Mouse (Mus musculus) hindbrain, embryonic 14.5 days (tissue): Measurements from ENCODE around the gene Npr3. TPM values are rescaled to one million over a fixed set of nuclear protein-coding genes. Genes with fewer than 3 reads are reported as not detected.
A peak's percentile ranks its signal among the peaks of the same experiment; 100 is the strongest.

ENCODE experiments used
- ATAC-seq: fragments of 200-750 bp; cut with Nextera tagmentation; 2 replicates; pipeline ENCODE4 v1.8.0; 2017; ENCODE audit warnings: moderate number of reproducible peaks, mild to moderate bottlenecking, moderate TSS enrichment, moderate library complexity; ENCODE audit not compliant: low FRiP score
- DNase-seq: peaks from one replicate; pipeline ENCODE4 v3.0.0-alpha.2; 2015; ENCODE audit warnings: low spot score
- H3K27ac ChIP-seq: fragments of 300-500 bp; sonication (generic); 2 replicates; pipeline ENCODE4 v1.5.1; 2014; ENCODE audit warnings: mild to moderate bottlenecking, moderate library complexity
- H3K27me3 ChIP-seq: fragments of 300-500 bp; sonication (generic); 2 replicates; pipeline ENCODE4 v1.6.1; 2014; ENCODE audit warnings: mild to moderate bottlenecking, low read length, mixed read lengths; ENCODE audit not compliant: control insufficient read depth, insufficient read depth
- H3K36me3 ChIP-seq: fragments of 300-500 bp; sonication (generic); replicated peaks from 2 replicates; pipeline ENCODE4 v1.6.1; 2014; ENCODE audit not compliant: control insufficient read depth, insufficient read depth
- H3K4me1 ChIP-seq: fragments of 300-500 bp; sonication (generic); replicated peaks from 2 replicates; pipeline ENCODE4 v1.6.1; 2014; ENCODE audit warnings: antibody characterized with exemption, low read length, mixed read lengths; ENCODE audit not compliant: control insufficient read depth, insufficient read depth
- H3K4me2 ChIP-seq: fragments of 300-500 bp; sonication (generic); replicated peaks from 2 replicates; pipeline ENCODE4 v1.6.1; 2014; ENCODE audit warnings: mild to moderate bottlenecking, moderate library complexity
- H3K4me3 ChIP-seq: fragments of 300-500 bp; sonication (generic); replicated peaks from 2 replicates; pipeline ENCODE4 v1.5.1; 2014; ENCODE audit warnings: mild to moderate bottlenecking, low read length
- H3K9ac ChIP-seq: fragments of 300-500 bp; sonication (generic); 2 replicates; pipeline ENCODE4 v1.6.1; 2014
- H3K9me3 ChIP-seq: fragments of 300-500 bp; sonication (generic); 2 replicates; pipeline ENCODE4 v1.6.1; 2016; ENCODE audit warnings: low read length; ENCODE audit not compliant: control insufficient read depth
- WGBS: fragments of 180-500 bp; shearing (Covaris S2); extraction: QIAGEN DNeasy Blood & Tissue Kit; methylation state at CpG from one replicate; pipeline ENCODE4 v1.1.7; 2014; 5-methylcytosine and 5-hydroxymethylcytosine counted together
- polyA plus RNA-seq: library from polyadenylated mRNA; unstranded; fragments of >200 nt; fragmentation: Nextera tagmentation; extraction: Ambion mirVana; gene quantifications from 2 replicates; pipeline ENCODE4 v1.2.1, GENCODE M21; 2014

Gene Npr3
- polyA plus RNA-seq, 1 experiment from 2014 or later = 1.8 TPM

DNA sequence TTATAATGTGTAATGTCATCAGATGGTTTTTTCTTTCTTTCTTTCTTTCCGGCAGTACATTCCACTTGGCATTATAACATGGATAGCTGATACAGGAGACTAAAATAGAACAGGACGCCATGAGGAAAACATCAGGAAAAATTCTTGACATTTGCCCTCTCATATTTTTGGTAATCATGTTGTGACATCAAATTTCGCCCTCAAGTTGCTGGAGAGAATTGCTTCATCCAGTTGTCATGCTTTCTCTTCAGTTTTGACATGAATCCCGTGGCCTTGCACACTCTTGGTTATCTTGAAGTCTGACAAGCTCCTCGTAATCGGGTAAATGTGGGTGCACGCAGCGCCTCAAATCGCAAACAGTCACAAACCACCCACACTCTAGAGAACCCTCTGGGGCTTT, 7.0 kb upstream of the Npr3 start:
- Histone ChIP-seq H3K4me3 (no peak overlapping the region), H3K27ac (no peak overlapping the region), H3K36me3 (no peaks in the 10 kb centered on the region), H3K27me3 (peaks cover 2% of the 10 kb centered on the region; the same call in 1 of the 2 replicates), H3K4me1 (no peaks in the 10 kb centered on the region), H3K9ac (no peak overlapping the region), H3K9me3 (no peaks in the 10 kb centered on the region), H3K4me2 (no peak overlapping the region)
- WGBS = 90% methylated on average over 9 of the region's 9 CpGs
- DNase-seq = no peak
- ATAC-seq = no peak

DNA sequence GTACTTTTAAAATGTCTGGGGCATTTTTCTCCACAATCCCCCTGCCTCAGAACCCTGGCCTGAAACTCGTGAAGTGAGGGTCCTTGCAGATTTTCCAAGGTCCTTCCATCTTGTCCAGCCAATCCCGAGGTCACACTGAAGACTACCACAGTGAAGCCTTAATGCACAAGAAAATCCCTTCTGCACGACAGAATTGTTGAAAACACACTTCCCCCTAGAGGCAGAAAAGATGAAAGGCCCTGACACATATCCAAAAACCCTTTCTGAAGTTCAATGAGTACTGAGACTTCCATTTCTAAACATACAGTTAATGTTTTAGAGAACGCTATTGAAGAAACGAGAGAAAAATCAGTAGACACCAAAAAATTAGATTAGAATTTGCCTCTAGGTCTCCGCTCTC, 2.8 kb upstream of the Npr3 start:
- no peak overlapping the region for H3K9ac ChIP-seq
- DNase-seq (peak; percentile 48), ATAC-seq (no peak)
- peaks cover 17% of the 10 kb centered on the region for H3K4me1 ChIP-seq
- H3K9me3 ChIP-seq = no peaks in the 10 kb centered on the region
- peaks cover 37% of the 10 kb centered on the region for H3K27me3 ChIP-seq
- H3K36me3 ChIP-seq = no peaks in the 10 kb centered on the region
- H3K27ac ChIP-seq = no peak overlapping the region
- WGBS = 48% methylated on average over 6 of the region's 6 CpGs
- H3K4me2 ChIP-seq = no peak overlapping the region
- H3K4me3 ChIP-seq = no peak overlapping the region

DNA sequence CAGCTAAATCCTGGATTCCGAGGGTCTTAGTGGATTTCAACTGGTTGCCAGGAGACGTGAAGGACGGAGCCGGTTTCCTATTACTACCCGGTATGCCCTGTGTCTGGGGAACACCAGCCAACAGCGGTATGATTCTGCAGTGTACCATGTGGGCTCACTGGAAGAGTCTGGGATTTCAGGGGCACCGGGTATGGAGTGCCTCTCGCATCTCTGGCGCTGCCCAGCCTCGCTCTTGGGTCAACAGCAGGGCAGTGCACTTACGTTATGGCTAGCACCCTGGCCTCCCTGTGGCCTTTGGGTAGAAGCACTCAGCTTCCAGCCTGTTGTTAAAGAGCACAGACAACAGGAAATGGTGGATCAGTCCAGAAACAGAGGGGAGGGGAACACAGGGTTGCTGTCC, 1.1 kb upstream of the Npr3 start:
- peaks cover 54% of the 10 kb centered on the region for H3K27me3 ChIP-seq
- no peak overlapping the region for H3K4me3 ChIP-seq
- no peak overlapping the region for H3K9ac ChIP-seq
- no peaks in the 10 kb centered on the region for H3K36me3 ChIP-seq
- WGBS = 13% methylated on average over 11 of the region's 11 CpGs
- peak overlapping the region; percentile 29 for H3K4me2 ChIP-seq
- ATAC-seq = no peak
- no peak overlapping the region for H3K27ac ChIP-seq
- no peaks in the 10 kb centered on the region for H3K9me3 ChIP-seq
- no peak for DNase-seq
- H3K4me1 ChIP-seq = peaks cover 27% of the 10 kb centered on the region

GRCm38 (mm10) chr15:11906021-11906570, 991 bp downstream of the Npr3 start:
- Histone ChIP-seq H3K4me1 (peaks cover 27% of the 10 kb centered on the region), H3K27ac (no peak overlapping the region), H3K9ac (no peak overlapping the region; the same call in 1 of the 2 replicates), H3K27me3 (peaks cover 73% of the 10 kb centered on the region), H3K9me3 (no peaks in the 10 kb centered on the region), H3K36me3 (no peaks in the 10 kb centered on the region), H3K4me2 (peak overlapping the region; percentile 98), H3K4me3 (peak overlapping the region; percentile 48)
- WGBS = 1% methylated on average over 36 of the region's 36 CpGs
- DNase-seq (no peak), ATAC-seq (no peak)

DNA sequence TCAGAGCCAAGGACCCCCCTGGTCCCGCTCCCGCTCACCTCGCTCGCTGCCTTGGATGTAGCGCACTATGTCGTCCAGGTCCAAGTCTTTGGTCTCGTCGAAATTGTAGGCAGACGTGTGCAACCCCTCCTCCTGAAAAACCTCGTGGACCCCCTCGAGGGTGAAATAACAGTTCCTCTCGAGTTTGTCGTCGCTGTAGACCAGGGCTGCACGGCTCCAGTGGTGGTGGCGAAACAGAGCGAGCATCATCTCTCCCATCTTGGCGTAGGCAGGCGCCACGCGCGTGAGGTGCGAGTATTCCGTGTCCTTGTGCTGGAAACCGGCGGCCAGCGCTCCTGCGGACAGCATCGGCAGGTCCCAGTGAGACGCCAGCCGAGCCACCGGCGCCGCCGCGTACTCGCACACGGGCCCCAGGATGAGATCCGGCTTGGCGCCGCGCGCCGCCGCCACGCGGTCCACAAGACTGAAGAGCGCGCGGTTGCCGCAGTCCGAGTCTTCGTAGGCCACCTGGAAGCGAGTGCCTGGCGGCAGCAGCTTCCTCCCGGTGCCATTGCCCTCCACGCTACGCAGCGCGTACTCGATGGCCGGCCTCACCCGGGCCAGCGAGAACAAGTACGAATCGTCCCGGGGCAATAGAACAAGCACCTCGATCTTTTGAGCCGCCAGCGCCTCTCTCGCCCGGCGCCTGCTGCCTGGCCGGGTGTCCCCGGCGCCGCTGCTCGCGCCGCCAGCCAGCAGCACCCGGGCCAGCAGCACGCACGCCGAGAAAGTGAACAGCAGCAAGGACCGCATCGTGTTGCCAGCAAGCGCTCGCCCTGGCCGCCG, 2.0 kb downstream of the Npr3 start:
- Histone ChIP-seq H3K4me3 (peak overlapping the region; percentile 48), H3K36me3 (no peaks in the 10 kb centered on the region), H3K4me1 (peaks cover 27% of the 10 kb centered on the region), H3K9me3 (no peaks in the 10 kb centered on the region), H3K4me2 (peak overlapping the region; percentile 98), H3K27ac (peak overlapping the region; percentile 14; the same call in 1 of the 2 replicates), H3K9ac (peak overlapping the region; percentile 61), H3K27me3 (peaks cover 73% of the 10 kb centered on the region)
- WGBS = under 1% methylated on average over 83 of the region's 90 CpGs
- DNase-seq = peak; percentile 43
- ATAC-seq = peak; percentile 64

GRCm38 (mm10) chr15:11904043-11904847, 2.8 kb downstream of the Npr3 start:
- Histone ChIP-seq H3K4me2 (peak overlapping the region; percentile 98), H3K27ac (no peak overlapping the region), H3K27me3 (peaks cover 72% of the 10 kb centered on the region), H3K36me3 (no peaks in the 10 kb centered on the region), H3K4me3 (peak overlapping the region; percentile 48), H3K9me3 (no peaks in the 10 kb centered on the region), H3K9ac (peak overlapping the region; percentile 61), H3K4me1 (peaks cover 27% of the 10 kb centered on the region)
- peak; percentile 38 for DNase-seq
- whole genome bisulfite sequencing = under 1% methylated on average over 48 of the region's 48 CpGs
- ATAC-seq = peak; percentile 34

- WGBS = 2% methylated on average over 34 of the region's 34 CpGs
- H3K4me2 ChIP-seq = peak overlapping the region; percentile 98
- H3K36me3 ChIP-seq = no peaks in the 10 kb centered on the region
- H3K27me3 ChIP-seq = peaks cover 64% of the 10 kb centered on the region
- peak overlapping the region; percentile 48 for H3K4me3 ChIP-seq
- H3K4me1 ChIP-seq = peaks cover 26% of the 10 kb centered on the region
- ATAC-seq = peak; percentile 14; the same call in 1 of the 2 replicates
- no peak for DNase-seq
- H3K9ac ChIP-seq = peak overlapping the region; percentile 61
- H3K9me3 ChIP-seq = no peaks in the 10 kb centered on the region
- no peak overlapping the region for H3K27ac ChIP-seq
These were observed 3.7 kb downstream of the Npr3 start for GRCm38 (mm10) chr15:11903196-11904042.

DNA sequence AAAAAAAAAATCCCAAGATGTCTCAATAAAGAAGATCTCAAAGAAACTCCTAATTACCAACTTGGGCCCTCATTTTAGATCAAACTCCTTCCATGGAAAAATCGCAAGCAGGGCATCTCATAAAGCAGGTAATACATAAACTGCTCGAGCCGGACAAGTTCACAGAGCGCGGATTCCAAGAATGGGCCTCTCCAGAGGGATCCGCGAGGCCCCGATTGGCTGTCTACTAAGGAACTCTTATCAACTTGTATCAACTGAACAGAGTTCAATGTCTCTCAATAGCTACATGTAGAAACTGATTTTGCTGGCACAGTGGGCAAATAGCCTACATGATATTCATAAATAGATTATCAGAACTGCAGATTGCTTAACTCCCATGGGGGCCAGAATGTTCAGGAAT, 9.5 kb downstream of the Npr3 start:
- no peaks in the 10 kb centered on the region for H3K36me3 ChIP-seq
- no peak for ATAC-seq
- no peak overlapping the region for H3K9ac ChIP-seq
- DNase-seq = no peak
- no peaks in the 10 kb centered on the region for H3K9me3 ChIP-seq
- 94% methylated on average over 8 of the region's 8 CpGs for WGBS
- peaks cover 13% of the 10 kb centered on the region for H3K27me3 ChIP-seq
- H3K4me1 ChIP-seq = no peaks in the 10 kb centered on the region
- no peak overlapping the region for H3K4me2 ChIP-seq
- no peak overlapping the region for H3K4me3 ChIP-seq
- H3K27ac ChIP-seq = no peak overlapping the region
